Mouse (Mus musculus): ENCODE results near the gene Mrpl45.

DNA sequence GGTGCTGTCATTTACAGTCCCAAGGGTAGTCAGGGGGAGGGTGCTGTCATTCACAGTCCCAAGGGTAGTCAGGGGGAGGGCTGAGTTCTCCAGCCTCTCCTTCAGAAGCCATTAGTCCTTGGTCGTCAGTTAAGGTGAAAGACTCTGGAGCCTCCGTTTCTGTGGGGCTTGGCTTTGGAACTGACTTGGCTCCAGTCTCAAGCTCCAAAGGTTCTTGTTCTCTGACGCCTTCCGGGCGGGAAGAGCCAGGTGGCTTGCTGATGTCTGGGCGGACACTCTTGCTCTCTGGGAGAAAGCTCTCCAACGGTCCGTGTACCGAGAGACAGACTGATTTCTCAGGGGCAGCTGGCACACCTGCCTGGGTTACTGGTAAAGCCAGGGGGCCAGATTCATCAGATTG lies 18.9 kb downstream of the Mrpl45 start:
- TF ChIP-seq ZNF384 (IDR thresholded peaks at IDR 0.05; ENCODE audit: low read depth, low read length) (no peak), CTCF (conservative IDR thresholded peaks at IDR 0.05 in 1 of 2, IDR thresholded peaks at IDR 0.05 in 1 of 2; ENCODE audit: low read depth in 2 of 2, low read length in 2 of 2) (no peak), ZKSCAN1 (IDR thresholded peaks at IDR 0.05; ENCODE audit: borderline replicate concordance, low read depth, low read length) (no peak), MXI1 (IDR thresholded peaks at IDR 0.05; ENCODE audit: low read depth, low read length) (no peak), JUND (conservative IDR thresholded peaks at IDR 0.05; ENCODE audit: low read depth, low read length) (no peak), USF1 (IDR thresholded peaks at IDR 0.05; ENCODE audit: low read depth, low read length) (no peak), JUN (IDR thresholded peaks at IDR 0.05; ENCODE audit: insufficient read depth, low read depth, low read length) (no peak), MEF2A (IDR thresholded peaks at IDR 0.05; ENCODE audit: borderline replicate concordance, low read depth, low read length) (no peak)
